Mouse (Mus musculus): ENCODE data around the gene Tmed2.
"Not testable (repeated sequence)": the region's sequence is repeated elsewhere in the genome, so short reads cannot be mapped to it uniquely, and the experiment has no call there.

The Tmed2 gene

DNA sequence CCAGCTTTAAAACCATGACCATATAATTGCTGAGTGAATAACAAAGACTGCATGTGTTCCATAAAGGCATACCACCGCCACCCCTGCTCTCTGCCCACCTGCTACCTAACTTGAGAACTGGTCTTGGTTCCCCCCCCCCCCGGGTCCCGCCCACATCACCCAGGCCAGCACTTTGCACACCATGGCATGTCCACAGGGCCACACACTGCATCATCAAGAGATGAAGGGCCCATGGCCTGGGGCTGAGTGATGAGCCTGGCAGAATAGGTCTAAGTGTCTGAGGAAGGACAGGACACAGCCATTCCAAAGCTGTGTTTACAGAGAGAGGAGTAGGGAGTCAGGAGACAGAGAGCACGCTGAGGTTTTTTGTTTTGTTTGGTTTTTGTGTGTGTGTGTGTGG lies 12.1 kb upstream of the Tmed2 start:
- no peak for DNase-seq (ENCODE audit: low spot score in 2 of 2)

- no peak for DNase-seq (ENCODE audit: low spot score in 2 of 2)
Measured at GRCm38 (mm10) chr5:124528791-124529190, 11.7 kb upstream of the Tmed2 start.

DNA sequence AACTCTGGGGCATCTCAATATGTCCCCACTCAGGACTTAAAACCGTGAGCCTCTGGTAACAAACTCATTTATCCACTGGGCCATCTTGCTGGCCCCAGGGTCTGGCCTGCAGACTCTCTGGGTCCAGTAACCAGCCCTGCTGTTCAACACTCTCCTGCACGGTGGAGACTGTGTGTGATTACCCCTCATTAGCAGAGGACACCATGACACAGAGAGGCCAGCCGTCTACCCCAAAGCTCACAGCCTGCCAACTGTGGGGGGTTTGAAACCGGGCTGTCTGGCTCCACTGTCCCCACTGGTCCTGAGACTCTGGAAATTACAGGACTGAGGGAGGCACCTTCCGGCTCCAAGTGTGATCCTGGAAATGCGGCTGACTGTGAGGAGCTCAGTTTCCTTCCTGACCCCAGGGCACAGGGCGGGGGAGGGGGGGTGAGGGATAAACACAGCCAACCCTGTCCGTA lies 11.3 kb upstream of the Tmed2 start:
- DNase-seq (ENCODE audit: low spot score in 2 of 2), result no peak

DNA sequence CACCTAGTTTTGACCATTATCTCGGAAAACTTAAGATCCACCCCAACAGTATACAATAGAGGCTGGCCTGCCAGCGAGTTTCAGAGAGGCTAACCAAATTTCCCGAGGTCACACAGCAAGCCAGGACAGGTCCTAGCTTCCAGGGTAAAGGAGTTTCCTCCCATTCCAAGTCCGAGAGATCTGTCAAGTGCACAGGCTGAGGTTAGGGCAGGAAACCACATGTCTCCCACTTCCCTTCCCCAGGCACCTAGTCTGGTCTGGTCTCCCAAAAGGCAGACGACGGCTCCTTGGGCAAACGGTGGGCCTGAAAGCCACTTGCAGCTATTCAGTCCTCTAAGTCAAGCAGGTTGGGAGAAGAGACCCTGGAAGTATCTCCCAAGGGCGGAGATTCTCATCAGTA lies 10.8 kb upstream of the Tmed2 start:
- no peak for DNase-seq (ENCODE audit: low spot score in 2 of 2)

GRCm38 (mm10) chr5:124530655-124531582 lies 9.6 kb upstream of the Tmed2 start, which contains the start of gene Rilpl1:
Gene Rilpl1 (minus strand): TSS chr5:124531391.
- peak; percentile 62 for DNase-seq (ENCODE audit: low spot score in 2 of 2)

DNA sequence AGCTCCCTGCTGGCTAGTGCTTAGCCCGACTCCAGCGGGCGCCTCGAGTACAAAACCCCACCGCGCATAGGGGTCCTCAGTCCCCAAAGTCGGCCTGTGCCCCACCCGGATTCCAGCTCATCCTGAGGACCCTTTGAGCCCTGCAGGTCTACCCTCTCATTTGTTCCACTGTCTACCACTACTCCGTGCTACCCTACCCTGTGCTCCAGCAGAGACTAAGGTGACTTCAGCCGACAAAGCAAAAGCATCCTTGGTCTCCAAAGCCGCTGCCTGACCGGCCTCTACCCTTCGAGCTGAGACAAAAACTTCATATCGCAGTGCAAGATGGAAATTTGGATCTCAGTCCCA lies 8.9 kb upstream of the Tmed2 start:
- DNase-seq (ENCODE audit: low spot score in 2 of 2), result no peak

DNA sequence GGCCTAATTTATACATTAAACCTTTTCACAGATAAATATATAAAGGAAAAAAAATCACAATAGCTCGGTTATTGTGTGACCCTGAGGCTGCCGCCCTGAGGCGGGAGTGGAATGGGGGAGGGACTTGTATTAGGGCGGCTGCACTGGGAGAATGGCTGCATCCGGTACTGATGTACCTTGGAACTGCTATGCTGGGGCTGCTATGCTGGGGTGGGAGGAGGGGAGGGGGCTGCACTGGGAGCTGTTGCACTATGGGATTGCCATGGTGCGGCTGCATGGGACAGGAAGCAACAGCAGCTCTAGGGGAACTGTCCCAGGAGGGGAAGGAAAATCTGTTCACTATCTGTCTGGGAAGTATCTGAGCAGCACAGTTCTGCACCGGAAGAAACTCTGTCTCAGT lies 8.0 kb upstream of the Tmed2 start:
- DNase-seq (ENCODE audit: low spot score in 2 of 2), result no peak

DNA sequence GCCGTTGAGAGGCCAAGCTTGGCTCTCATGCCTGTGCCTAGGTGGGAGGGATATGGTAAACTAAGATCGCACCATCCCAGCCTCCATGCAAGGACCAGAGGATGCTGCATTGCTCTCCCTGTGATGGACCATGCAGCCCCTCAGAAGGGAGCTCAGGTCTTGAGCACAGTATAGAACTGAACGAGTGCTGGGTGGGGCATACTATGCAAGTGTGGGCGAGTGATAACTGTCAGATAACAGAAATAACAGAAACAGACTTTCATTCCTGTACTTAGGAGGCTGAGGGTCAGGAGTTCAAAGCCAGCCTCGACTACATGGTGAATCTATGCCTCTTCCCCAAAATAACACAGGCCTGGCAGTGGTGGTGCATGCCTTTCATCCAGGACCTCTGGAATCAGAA lies 5.5 kb upstream of the Tmed2 start:
- no peak for DNase-seq (ENCODE audit: low spot score in 2 of 2)

DNA sequence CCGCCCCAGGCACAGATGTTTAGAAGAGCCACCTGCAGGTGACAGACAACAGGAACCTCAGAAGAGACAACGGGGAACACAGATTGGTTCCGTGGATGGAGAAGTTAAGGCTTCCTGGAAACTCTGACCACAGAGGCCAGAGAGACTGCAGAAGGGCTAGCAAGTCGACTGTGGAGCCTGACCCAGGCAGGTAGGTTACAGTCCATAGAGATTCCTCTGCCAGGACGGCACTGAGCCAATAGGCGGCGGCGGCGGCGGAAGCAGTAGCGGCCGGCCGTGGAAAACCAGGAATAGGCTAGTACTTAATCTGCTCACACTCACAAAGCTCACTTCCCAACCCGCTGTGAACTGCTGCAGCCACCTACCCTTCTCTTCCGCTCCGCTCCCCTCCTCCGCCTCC lies 3.7 kb upstream of the Tmed2 start:
- DNase-seq (ENCODE audit: low spot score in 2 of 2), result peak; percentile 56 to 59

- DNase-seq (ENCODE audit: low spot score in 2 of 2), result peak; percentile 79 to 85
Measured at GRCm38 (mm10) chr5:124538813-124539792, 1.4 kb upstream of the Tmed2 start.

DNA sequence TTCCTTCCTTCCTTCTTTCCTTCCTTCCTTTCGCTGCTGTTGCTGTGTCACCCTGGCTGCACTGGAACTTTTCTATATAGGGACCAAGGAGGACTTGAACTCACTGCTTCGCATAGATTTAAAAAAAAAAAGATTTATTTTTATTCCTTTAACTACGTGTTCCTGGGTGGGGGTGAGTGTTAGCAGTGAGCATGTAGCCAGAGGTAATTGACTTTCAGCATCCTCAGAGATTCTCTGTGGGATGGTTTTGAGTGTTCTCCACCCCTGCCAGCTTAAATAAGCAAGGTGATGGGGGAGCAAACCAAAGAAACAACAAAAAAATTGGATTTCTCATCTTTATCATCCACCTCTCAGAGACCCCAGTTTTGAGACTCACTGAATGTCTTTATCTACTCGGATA lies 590 bp upstream of the Tmed2 start:
- DNase-seq (ENCODE audit: low spot score in 2 of 2), result no peak

GRCm38 (mm10) chr5:124540905-124541601 lies 558 bp downstream of the Tmed2 start:
- DNase-seq (ENCODE audit: low spot score in 2 of 2), result peak; percentile 49 to 53

DNA sequence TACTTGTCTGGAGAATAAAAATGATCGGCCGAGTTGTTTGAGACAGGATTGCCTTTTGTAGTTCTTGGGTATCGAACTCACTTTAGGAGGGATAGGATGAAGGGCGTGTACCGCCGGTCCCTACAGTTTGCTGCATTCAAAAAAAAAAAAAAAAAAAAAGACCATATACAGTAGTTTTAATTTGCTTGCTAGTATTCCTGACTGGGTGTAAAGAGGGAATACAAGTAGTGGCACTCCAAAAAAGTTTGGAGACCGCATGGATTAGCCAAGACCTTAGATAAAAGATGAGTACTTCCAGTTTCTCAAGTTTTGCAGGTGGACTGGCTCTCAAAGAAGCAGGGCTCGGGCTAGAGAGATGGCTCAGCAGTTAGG lies 1.1 kb downstream of the Tmed2 start:
- no peak for DNase-seq (ENCODE audit: low spot score in 2 of 2)

GRCm38 (mm10) chr5:124550737-124551136 lies 10.2 kb downstream of the Tmed2 start:
- not testable (repeated sequence) for DNase-seq (ENCODE audit: low spot score in 2 of 2)

DNA sequence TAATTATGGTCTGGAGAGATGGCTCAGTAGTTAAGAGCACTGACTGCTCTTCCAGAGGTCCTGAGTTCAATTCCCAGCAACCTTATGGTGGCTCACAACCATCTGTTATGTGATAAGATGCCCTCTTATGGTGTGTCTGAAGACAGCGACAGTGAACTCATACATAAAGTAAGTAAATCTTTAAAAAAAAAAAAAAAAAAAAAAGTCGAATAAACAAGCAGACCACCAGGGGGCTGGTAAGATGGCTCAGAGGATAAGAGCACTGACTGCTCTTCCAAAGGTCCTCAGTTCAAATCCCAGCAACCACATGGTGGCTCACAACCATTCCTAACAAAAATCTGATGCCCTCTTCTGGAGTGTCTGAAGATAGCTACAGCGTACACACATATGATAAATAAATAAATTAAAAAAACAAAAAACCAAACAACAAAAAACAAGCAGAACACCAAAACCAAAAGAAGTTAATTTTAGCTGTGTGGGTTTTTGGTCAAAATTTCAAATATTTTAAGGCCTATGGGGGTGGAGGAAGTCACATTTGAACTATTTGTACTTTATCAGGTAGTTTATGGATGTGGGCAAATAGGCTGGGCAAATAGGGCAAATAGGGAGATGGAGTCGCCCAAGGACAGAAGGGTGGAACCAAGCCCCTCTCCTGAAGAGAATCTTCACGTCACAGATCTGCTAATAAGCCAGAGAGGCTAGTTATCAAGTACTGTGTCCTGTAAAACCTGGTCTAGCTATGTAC lies 11.0 kb downstream of the Tmed2 start:
- not testable (repeated sequence) for DNase-seq (ENCODE audit: low spot score in 2 of 2)

DNA sequence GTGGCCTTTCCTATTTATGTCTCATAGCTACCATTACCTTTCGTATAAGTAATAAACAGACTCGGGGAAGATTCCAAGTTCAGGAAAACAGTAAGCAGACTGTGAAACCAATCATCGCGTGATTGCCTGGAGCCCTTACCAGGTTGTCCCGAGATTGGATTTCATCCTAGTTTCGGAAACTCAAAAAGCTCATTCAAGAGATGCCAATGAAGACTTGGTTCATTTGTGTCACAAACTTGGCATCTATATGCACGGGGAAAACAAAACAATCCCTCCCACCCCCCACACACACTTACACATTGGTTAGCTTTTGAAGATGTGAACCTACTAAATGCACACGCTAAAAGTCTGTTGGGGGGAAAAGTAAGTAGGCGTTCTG lies 11.6 kb downstream of the Tmed2 start:
- DNase-seq (ENCODE audit: low spot score in 2 of 2), result no peak

GRCm38 (mm10) chr5:124552558-124553307 lies 12.2 kb downstream of the Tmed2 start, which contains the start of gene Ddx55:
Gene Ddx55 (plus strand): TSS chr5:124552864.
- DNase-seq (ENCODE audit: low spot score in 2 of 2), result peak; percentile 91 to 93

DNA sequence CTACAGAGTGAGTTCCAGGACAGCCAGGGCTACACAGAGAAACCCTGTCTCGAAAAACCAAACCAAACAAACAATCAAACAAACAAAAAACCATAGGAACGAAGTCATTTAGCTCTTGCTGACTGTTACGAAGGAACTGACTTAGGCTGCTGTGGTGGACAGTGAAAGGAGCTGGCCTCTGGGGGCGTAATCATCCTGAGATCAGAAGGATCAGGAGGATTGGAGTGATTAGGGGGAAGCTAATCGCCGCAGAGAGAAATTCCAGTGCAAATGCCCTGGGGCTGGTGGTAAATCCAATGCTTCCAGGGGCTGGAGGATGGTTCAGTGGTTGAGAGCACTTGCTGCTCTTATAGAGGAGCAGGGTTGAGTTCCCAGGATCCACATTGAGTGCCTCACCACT lies 13.1 kb downstream of the Tmed2 start:
- DNase-seq (ENCODE audit: low spot score in 2 of 2), result no peak

GRCm38 (mm10) chr5:124555145-124555544 lies 14.7 kb downstream of the Tmed2 start:
- DNase-seq (ENCODE audit: low spot score in 2 of 2), result no peak

- DNase-seq (ENCODE audit: low spot score in 2 of 2), result no peak
Measured at GRCm38 (mm10) chr5:124571068-124571467, 30.6 kb downstream of the Tmed2 start.
